Mouse (Mus musculus) neural tube, embryonic 11.5 days (tissue): ENCODE data around the gene Ttll11. TPM values are rescaled to one million over a fixed set of nuclear protein-coding genes. Genes with fewer than 3 reads are reported as not detected.

Experiments
- ATAC-seq: fragments of 200-750 bp; cut with Nextera tagmentation; 2 replicates; pipeline ENCODE4 v1.8.0; 2017; ENCODE audit warnings: moderate number of reproducible peaks, mild to moderate bottlenecking, moderate TSS enrichment, moderate library complexity; ENCODE audit not compliant: insufficient read depth, low FRiP score, low TSS enrichment
- DNase-seq: peaks from one replicate; pipeline ENCODE4 v3.0.0-alpha.2; 2015; ENCODE audit warnings: low spot score
- H3K27ac ChIP-seq: fragments of 300-500 bp; sonication (generic); 2 replicates; pipeline ENCODE4 v1.5.1; 2014; ENCODE audit warnings: low read depth, mild to moderate bottlenecking, low read length
- H3K27me3 ChIP-seq: fragments of 300-500 bp; sonication (generic); 2 replicates; pipeline ENCODE4 v1.6.1; 2014; ENCODE audit warnings: mild to moderate bottlenecking, low read length, mixed read lengths; ENCODE audit not compliant: control insufficient read depth, insufficient read depth
- H3K36me3 ChIP-seq: fragments of 300-500 bp; sonication (generic); 2 replicates; pipeline ENCODE4 v1.6.1; 2014; ENCODE audit warnings: mild to moderate bottlenecking, low read length, moderate library complexity, mixed read lengths; ENCODE audit not compliant: control insufficient read depth, insufficient read depth
- H3K4me1 ChIP-seq: fragments of 300-500 bp; sonication (generic); 2 replicates; pipeline ENCODE4 v1.6.1; 2014; ENCODE audit warnings: low read length, mixed read lengths; ENCODE audit not compliant: control insufficient read depth, insufficient read depth
- H3K4me2 ChIP-seq: fragments of 300-500 bp; sonication (generic); 2 replicates; pipeline ENCODE4 v1.6.1; 2014; ENCODE audit warnings: low read depth, mild to moderate bottlenecking, moderate library complexity
- H3K4me3 ChIP-seq: fragments of 300-500 bp; sonication (generic); 2 replicates; pipeline ENCODE4 v1.5.1; 2014; ENCODE audit warnings: low read depth, low read length
- H3K9ac ChIP-seq: fragments of 300-500 bp; sonication (generic); 2 replicates; pipeline ENCODE4 v1.6.1; 2014; ENCODE audit warnings: mild to moderate bottlenecking, low read length
- H3K9me3 ChIP-seq: fragments of 300-500 bp; sonication (generic); 2 replicates; pipeline ENCODE4 v1.6.1; 2016; ENCODE audit warnings: low read length; ENCODE audit not compliant: control insufficient read depth
- WGBS: fragments of 180-500 bp; shearing (Covaris S2); extraction: QIAGEN DNeasy Blood & Tissue Kit; methylation state at CpG from one replicate; pipeline ENCODE4 v1.1.7; 2014; 5-methylcytosine and 5-hydroxymethylcytosine counted together
- polyA plus RNA-seq: library from polyadenylated mRNA; unstranded; fragments of >200 nt; fragmentation: Nextera tagmentation; extraction: Ambion mirVana; gene quantifications from 2 replicates; pipeline ENCODE4 v1.2.1, GENCODE M21; 2014

The Ttll11 gene
- polyA plus RNA-seq, 1 experiment from 2014 or later, result 2.1 TPM

DNA sequence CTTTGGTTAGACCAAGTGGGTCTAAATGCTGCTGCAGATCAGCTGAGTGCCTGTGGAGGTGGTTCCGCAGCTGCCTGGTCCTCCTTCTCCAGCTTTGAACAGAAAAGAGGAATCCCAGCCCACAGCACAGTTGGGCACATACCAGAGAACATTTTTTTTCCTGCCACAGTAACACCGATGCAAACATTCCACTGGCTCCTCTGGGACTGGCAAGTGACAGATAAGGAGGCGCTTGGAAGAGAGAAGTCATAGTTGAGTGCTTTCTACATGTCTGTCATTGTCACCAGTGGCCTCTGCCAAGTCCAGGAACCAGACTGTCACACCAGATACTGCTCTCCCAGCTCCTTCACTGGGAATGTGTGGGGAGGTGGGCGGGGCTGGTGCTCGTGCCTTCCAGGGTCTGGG, 204.1 kb downstream of the Ttll11 start:
- Histone ChIP-seq H3K4me3 (no peak overlapping the region), H3K36me3 (no peaks in the 10 kb centered on the region), H3K9me3 (no peaks in the 10 kb centered on the region), H3K27me3 (no peaks in the 10 kb centered on the region), H3K4me1 (no peaks in the 10 kb centered on the region), H3K27ac (no peak overlapping the region), H3K9ac (no peak overlapping the region), H3K4me2 (no peak overlapping the region)
- 66% methylated on average over 5 of the region's 5 CpGs for WGBS
- no peak for DNase-seq
- ATAC-seq, result no peak

DNA sequence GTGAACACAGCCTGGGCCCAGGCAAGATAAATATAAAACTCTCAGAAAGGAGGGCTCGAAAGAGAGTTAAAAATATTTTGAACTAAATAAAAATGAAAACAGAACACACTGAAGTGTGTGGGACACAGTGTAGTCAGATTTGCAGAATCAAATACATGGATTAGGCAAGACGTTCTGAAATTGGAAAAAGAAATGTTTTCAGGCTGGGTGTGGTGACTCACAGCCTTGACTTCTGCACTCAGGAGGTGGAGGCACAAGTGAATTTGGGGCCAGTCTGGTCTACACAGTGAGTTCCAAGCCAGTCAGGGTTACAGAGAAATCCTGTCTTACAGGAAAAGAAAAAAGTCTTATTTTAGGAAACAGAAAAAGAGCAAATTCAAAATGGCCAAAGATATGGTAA, 209.2 kb downstream of the Ttll11 start:
- ATAC-seq, result no peak
- H3K27me3 ChIP-seq, result no peaks in the 10 kb centered on the region
- H3K9ac ChIP-seq, result no peak overlapping the region
- no peak overlapping the region for H3K4me3 ChIP-seq
- H3K4me1 ChIP-seq, result no peaks in the 10 kb centered on the region
- WGBS, result 89% methylated on average over 2 of the region's 2 CpGs
- no peaks in the 10 kb centered on the region for H3K9me3 ChIP-seq
- DNase-seq, result no peak
- H3K4me2 ChIP-seq, result no peak overlapping the region
- no peaks in the 10 kb centered on the region for H3K36me3 ChIP-seq
- no peak overlapping the region for H3K27ac ChIP-seq

DNA sequence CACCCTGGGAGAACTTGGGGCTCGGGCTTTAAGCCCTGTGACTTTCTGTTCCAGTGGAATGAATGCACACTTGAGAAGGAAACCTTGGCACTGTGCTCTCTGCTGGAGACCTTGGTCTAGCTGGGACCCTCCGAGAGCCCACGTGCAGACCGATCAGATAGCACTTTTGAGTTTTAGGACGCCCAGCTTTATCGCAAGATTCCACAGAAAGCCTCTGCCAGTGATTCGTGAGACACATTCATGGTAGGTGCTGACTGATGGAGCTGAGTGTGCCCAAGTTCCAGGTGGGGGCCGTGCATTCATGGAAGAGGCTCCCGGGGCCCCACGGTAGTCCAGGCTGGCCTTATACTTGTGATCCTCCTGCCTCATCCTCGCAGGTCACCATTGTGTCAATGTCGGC, 210.3 kb downstream of the Ttll11 start:
- no peak overlapping the region for H3K4me3 ChIP-seq
- no peaks in the 10 kb centered on the region for H3K4me1 ChIP-seq
- H3K9ac ChIP-seq, result no peak overlapping the region
- WGBS, result 89% methylated on average over 12 of the region's 12 CpGs
- DNase-seq (no peak), ATAC-seq (no peak)
- H3K36me3 ChIP-seq, result no peaks in the 10 kb centered on the region
- no peaks in the 10 kb centered on the region for H3K9me3 ChIP-seq
- no peak overlapping the region for H3K4me2 ChIP-seq
- no peaks in the 10 kb centered on the region for H3K27me3 ChIP-seq
- no peak overlapping the region for H3K27ac ChIP-seq

DNA sequence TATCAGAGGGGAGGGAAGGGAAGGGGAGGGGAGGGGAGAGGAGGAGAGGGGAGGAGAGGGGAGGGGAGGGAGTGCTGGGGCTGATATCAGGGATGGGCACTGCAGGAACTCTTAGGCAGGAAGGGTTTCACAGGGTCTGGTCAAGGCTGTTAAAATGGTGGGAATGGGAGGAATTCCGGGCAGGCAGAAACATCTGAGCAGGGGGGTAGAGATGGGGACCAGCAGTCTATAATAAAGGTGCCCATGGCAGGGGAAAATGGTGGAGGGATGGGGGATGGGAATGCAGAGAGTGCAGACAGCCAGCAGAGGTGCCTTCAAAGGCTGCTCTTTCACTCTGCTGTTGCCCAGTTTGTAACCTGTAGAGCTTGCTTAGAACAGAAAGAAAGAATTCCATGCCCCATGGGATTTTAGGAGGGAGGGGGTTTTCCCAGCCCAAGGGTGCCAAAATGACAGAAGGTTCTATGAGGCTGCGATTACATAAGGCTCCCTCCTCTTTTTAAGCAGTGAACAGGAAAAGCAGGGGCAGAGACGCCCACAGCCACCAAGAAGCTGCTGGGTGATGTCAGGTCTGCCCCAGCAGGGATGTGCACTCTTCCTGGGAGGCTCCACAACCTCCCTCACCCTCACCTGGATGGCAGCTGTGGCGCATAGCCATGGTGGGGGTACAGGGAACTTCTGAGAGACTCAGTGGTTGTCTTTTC, 211.0 kb downstream of the Ttll11 start:
- Histone ChIP-seq H3K9ac (no peak overlapping the region), H3K4me1 (no peaks in the 10 kb centered on the region), H3K4me3 (no peak overlapping the region), H3K27me3 (no peaks in the 10 kb centered on the region), H3K4me2 (no peak overlapping the region), H3K27ac (no peak overlapping the region), H3K9me3 (no peaks in the 10 kb centered on the region), H3K36me3 (no peaks in the 10 kb centered on the region)
- no peak for DNase-seq
- 38% methylated on average over 4 of the region's 4 CpGs for WGBS
- ATAC-seq, result no peak

DNA sequence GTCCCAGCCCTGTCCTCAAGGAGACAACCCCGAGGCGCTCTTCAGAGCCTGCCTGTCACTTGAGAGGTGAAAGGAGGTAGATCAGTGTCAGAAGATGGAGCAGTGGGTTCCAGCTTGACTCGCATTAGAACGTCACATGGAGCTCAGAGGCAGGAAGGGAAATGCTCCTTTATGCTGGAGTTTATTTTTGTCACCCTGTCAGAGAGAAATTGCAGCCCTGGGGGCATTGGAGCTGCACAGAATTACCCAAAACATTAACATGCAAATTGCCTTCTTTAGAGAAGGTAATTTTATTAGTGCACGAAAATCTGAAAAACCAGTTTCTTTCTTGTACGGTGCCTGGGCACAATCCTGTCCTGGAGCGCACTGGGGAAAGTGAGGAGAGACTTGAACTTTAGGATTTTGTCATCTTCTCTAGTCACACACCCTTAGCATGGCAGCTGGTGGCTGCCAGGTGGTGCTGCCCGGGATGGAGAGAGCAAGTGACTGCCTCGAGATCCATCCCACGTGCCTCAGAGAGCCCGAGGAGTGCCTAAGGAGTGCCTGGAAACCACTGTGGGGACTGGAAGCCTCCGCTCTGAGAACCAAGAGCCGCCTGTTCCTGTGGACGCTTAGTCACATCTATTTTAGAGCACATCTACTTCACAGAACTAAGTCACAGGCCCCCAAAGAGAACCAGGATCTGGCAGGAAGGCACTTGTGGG, 211.7 kb downstream of the Ttll11 start:
- WGBS, result 29% methylated on average over 14 of the region's 14 CpGs
- peak; percentile 29 for DNase-seq
- Histone ChIP-seq H3K4me2 (no peak overlapping the region), H3K4me1 (no peaks in the 10 kb centered on the region), H3K27me3 (no peaks in the 10 kb centered on the region), H3K36me3 (no peaks in the 10 kb centered on the region), H3K27ac (no peak overlapping the region), H3K9me3 (no peaks in the 10 kb centered on the region), H3K9ac (no peak overlapping the region), H3K4me3 (no peak overlapping the region)
- no peak for ATAC-seq

DNA sequence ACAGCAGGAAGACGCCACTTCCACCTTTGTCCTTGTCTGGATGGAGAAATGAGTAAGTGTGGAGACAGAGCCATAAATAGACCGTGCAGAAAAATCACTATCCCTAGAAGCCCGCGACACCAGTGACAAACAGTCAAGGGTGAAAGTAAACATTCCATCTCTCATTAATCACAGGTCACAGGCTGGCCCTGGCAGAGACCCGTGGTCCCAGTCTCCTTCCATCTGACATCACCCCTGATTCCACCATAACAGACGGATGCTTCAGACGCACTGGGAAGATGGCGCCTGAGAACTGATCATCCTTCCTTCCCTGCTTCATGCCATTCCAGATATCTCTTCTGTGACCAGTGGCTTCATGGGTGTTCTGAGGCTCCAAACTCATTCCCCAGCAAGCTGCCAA, 215.4 kb downstream of the Ttll11 start:
- no peaks in the 10 kb centered on the region for H3K9me3 ChIP-seq
- DNase-seq, result no peak
- WGBS, result 70% methylated on average over 8 of the region's 8 CpGs

DNA sequence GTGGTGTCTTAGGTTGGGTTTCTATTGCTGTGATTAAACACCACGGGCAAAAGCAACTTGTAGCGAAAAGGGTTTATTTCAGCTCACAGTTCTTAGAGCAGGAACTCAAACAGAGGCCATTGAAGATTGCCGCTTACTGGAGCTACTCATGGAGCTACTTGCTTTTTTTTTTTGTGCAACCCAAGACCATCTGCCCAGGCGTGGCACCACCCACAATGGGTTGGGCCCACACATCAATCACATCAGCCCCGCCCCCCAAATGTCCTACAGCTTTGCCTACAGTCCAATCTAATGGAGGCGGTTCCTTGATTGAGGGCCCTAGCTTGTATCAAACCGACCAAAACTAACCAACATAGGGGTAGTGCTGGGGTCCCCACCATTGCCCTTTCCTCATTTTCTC, 215.9 kb downstream of the Ttll11 start:
- ATAC-seq (no peak), DNase-seq (no peak)
- H3K4me2 ChIP-seq, result no peak overlapping the region
- H3K36me3 ChIP-seq, result no peaks in the 10 kb centered on the region
- H3K4me1 ChIP-seq, result no peaks in the 10 kb centered on the region
- no peak overlapping the region for H3K9ac ChIP-seq
- WGBS, result 90% methylated on average over 7 of the region's 7 CpGs
- no peaks in the 10 kb centered on the region for H3K9me3 ChIP-seq
- no peak overlapping the region for H3K27ac ChIP-seq
- no peaks in the 10 kb centered on the region for H3K27me3 ChIP-seq
- H3K4me3 ChIP-seq, result no peak overlapping the region

More for the DNA sequence above, 215.4 kb downstream of the Ttll11 start:
- no peak overlapping the region for H3K4me3 ChIP-seq
- ATAC-seq, result no peak
- no peaks in the 10 kb centered on the region for H3K27me3 ChIP-seq
- no peaks in the 10 kb centered on the region for H3K4me1 ChIP-seq
- no peak overlapping the region for H3K9ac ChIP-seq
- no peaks in the 10 kb centered on the region for H3K36me3 ChIP-seq
- no peak overlapping the region for H3K27ac ChIP-seq
- no peak overlapping the region for H3K4me2 ChIP-seq

DNA sequence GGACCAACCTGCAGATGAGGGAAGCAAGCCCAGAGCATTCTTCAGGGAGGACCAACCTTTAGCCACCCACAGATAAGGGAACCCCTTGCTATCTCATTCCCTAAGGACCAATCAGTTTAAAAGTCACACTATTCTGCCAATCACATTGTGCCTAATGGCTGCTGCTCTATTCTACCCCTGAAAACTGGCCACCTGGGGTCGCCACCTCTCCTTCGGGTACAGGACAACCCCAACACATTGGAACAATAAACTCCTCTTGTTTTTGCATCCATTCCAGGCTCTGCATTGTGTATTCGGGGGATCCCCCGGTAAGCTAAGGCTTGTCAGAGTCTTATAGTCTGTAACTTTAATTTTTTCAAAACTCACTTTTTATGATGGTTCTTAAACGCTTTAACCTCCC, 218.3 kb downstream of the Ttll11 start:
- H3K36me3 ChIP-seq, result no peaks in the 10 kb centered on the region
- no peak overlapping the region for H3K4me2 ChIP-seq
- no peak overlapping the region for H3K27ac ChIP-seq
- no peaks in the 10 kb centered on the region for H3K4me1 ChIP-seq
- no peak overlapping the region for H3K9ac ChIP-seq
- H3K4me3 ChIP-seq, result no peak overlapping the region
- DNase-seq (no peak), ATAC-seq (no peak)
- no peaks in the 10 kb centered on the region for H3K9me3 ChIP-seq
- H3K27me3 ChIP-seq, result no peaks in the 10 kb centered on the region
- WGBS, result 84% methylated on average over 5 of the region's 5 CpGs

DNA sequence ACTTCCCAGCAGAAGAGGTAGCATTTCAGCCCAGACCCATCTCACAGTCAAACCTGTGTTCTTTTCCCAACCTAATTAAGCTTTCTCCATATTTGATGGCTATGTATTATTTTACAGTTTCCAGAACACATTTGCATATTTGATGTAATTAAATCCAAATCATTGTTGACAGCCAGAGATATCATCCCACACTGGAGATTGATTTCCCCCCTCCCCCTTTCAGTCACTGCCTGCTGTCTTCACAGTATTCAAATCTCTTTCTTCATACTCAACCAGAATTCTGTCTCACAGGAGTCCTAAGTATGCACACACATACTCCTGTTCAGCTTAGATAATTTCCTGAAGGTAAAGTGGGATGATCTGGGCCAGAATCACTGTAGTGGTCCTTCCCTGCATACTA, 218.8 kb downstream of the Ttll11 start:
- Histone ChIP-seq H3K27me3 (no peaks in the 10 kb centered on the region), H3K36me3 (no peaks in the 10 kb centered on the region), H3K9ac (no peak overlapping the region), H3K27ac (no peak overlapping the region), H3K4me2 (no peak overlapping the region), H3K4me3 (no peak overlapping the region), H3K9me3 (no peaks in the 10 kb centered on the region), H3K4me1 (no peaks in the 10 kb centered on the region)
- ATAC-seq (no peak), DNase-seq (no peak)
